Mouse (Mus musculus) embryonic facial prominence, embryonic 13.5 days (tissue): ENCODE results near the gene Nr4a2. TPM values are rescaled to one million over a fixed set of nuclear protein-coding genes. Genes with fewer than 3 reads are reported as not detected.

Experiments used
- ATAC-seq: fragments of 200-750 bp; cut with Nextera tagmentation; 2 replicates; pipeline ENCODE4 v1.8.0; 2017; ENCODE audit warnings: low read depth; ENCODE audit not compliant: insufficient number of reproducible peaks, insufficient read depth, low FRiP score, low TSS enrichment
- H3K27ac ChIP-seq: fragments of 300-500 bp; sonication (generic); 2 replicates; pipeline ENCODE4 v1.5.1; 2015; ENCODE audit warnings: moderate library complexity, mild to moderate bottlenecking, inconsistent platforms
- H3K27me3 ChIP-seq: fragments of 300-500 bp; sonication (generic); 2 replicates; pipeline ENCODE4 v1.6.1; 2015; ENCODE audit warnings: mild to moderate bottlenecking, inconsistent platforms
- H3K36me3 ChIP-seq: fragments of 300-500 bp; sonication (generic); 2 replicates; pipeline ENCODE4 v1.6.1; 2015; ENCODE audit warnings: mild to moderate bottlenecking, inconsistent platforms
- H3K4me1 ChIP-seq: fragments of 300-500 bp; sonication (generic); 2 replicates; pipeline ENCODE4 v1.6.1; 2015; ENCODE audit warnings: inconsistent platforms
- H3K4me2 ChIP-seq: fragments of 300-500 bp; sonication (generic); 2 replicates; pipeline ENCODE4 v1.6.1; 2015; ENCODE audit warnings: moderate library complexity, mild to moderate bottlenecking, inconsistent platforms
- H3K4me3 ChIP-seq: fragments of 300-500 bp; sonication (generic); 2 replicates; pipeline ENCODE4 v1.5.1; 2015; ENCODE audit warnings: mild to moderate bottlenecking, inconsistent platforms
- H3K9ac ChIP-seq: fragments of 300-500 bp; sonication (generic); 2 replicates; pipeline ENCODE4 v1.6.1; 2015; ENCODE audit warnings: mild to moderate bottlenecking, inconsistent platforms
- H3K9me3 ChIP-seq: fragments of 300-500 bp; sonication (generic); 2 replicates; pipeline ENCODE4 v1.6.1; 2016; ENCODE audit warnings: inconsistent platforms
- WGBS: fragments of 180-500 bp; shearing (Covaris S2); methylation state at CpG from one replicate; pipeline ENCODE4 v1.1.7; 2015; ENCODE audit warnings: mixed read lengths; 5-methylcytosine and 5-hydroxymethylcytosine counted together
- polyA plus RNA-seq: library from polyadenylated mRNA; unstranded; fragments of >200 nt; fragmentation: Nextera tagmentation; extraction: Ambion mirVana; gene quantifications from 2 replicates; pipeline ENCODE4 v1.2.1, GENCODE M21; 2015

Nr4a2 gene
- 11.8 and 12.0 TPM in 2 replicates for polyA plus RNA-seq

GRCm38 (mm10) chr2:57123991-57124840, at the start of gene Nr4a2:
TSS of gene Nr4a2 (minus strand) at chr2:57124003.
- peak within 1 kb of the TSS; percentile 92 for H3K27ac ChIP-seq

GRCm38 (mm10) chr2:57165416-57165815, 41.6 kb upstream of the Nr4a2 start:
- no peak for ATAC-seq
- H3K4me1 ChIP-seq = no peaks in the 10 kb centered on the region
- H3K27me3 ChIP-seq = no peaks in the 10 kb centered on the region
- no peak overlapping the region for H3K9ac ChIP-seq
- WGBS = 65% methylated on average over 1 of the region's 1 CpGs
- H3K36me3 ChIP-seq = no peaks in the 10 kb centered on the region
- H3K4me3 ChIP-seq = no peak overlapping the region
- H3K9me3 ChIP-seq = no peaks in the 10 kb centered on the region
- no peak overlapping the region for H3K27ac ChIP-seq
- no peak overlapping the region for H3K4me2 ChIP-seq

More at GRCm38 (mm10) chr2:57123991-57124840, at the start of gene Nr4a2:
- no peaks in the 10 kb centered on the region for H3K36me3 ChIP-seq
- H3K4me3 ChIP-seq = peak within 1 kb of the TSS; percentile 88
- H3K9ac ChIP-seq = peak within 1 kb of the TSS; percentile 97
- 0 out of 2 replicates have a peak, but pooled peaks cover 2% of the 10 kb centered on the region for H3K4me1 ChIP-seq
- H3K27me3 ChIP-seq = peaks cover 7% of the 10 kb centered on the region; the same call in 1 of the 2 replicates
- 7% methylated on average over 55 of the region's 69 CpGs for WGBS
- peak within 1 kb of the TSS; percentile 66 for H3K4me2 ChIP-seq
- ATAC-seq = peak; percentile 89
- no peaks in the 10 kb centered on the region for H3K9me3 ChIP-seq

GRCm38 (mm10) chr2:57156814-57157213, 33.0 kb upstream of the Nr4a2 start:
- H3K9ac ChIP-seq = no peak overlapping the region
- no peak overlapping the region for H3K4me3 ChIP-seq
- WGBS = 82% methylated on average over 9 of the region's 9 CpGs
- ATAC-seq = no peak
- no peak overlapping the region for H3K27ac ChIP-seq
- H3K4me2 ChIP-seq = no peak overlapping the region
- no peaks in the 10 kb centered on the region for H3K36me3 ChIP-seq
- 0 out of 2 replicates have a peak, but pooled peaks cover 3% of the 10 kb centered on the region for H3K4me1 ChIP-seq
- no peaks in the 10 kb centered on the region for H3K27me3 ChIP-seq
- no peaks in the 10 kb centered on the region for H3K9me3 ChIP-seq

- no peaks in the 10 kb centered on the region for H3K4me1 ChIP-seq
- H3K27me3 ChIP-seq = no peaks in the 10 kb centered on the region
- H3K9ac ChIP-seq = no peak overlapping the region
- no peak overlapping the region for H3K27ac ChIP-seq
- H3K9me3 ChIP-seq = no peaks in the 10 kb centered on the region
- no peak for ATAC-seq
- H3K4me2 ChIP-seq = no peak overlapping the region
- no peak overlapping the region for H3K4me3 ChIP-seq
- no peaks in the 10 kb centered on the region for H3K36me3 ChIP-seq
- WGBS = 75% methylated on average over 4 of the region's 4 CpGs
Observed at GRCm38 (mm10) chr2:57149796-57150195, 26.0 kb upstream of the Nr4a2 start.

GRCm38 (mm10) chr2:57148231-57148630, 24.4 kb upstream of the Nr4a2 start:
- no peak overlapping the region for H3K4me2 ChIP-seq
- no peak overlapping the region for H3K9ac ChIP-seq
- no peak for ATAC-seq
- H3K9me3 ChIP-seq = no peaks in the 10 kb centered on the region
- no peak overlapping the region for H3K27ac ChIP-seq
- 90% methylated on average over 2 of the region's 2 CpGs for whole genome bisulfite sequencing
- H3K4me1 ChIP-seq = no peaks in the 10 kb centered on the region
- H3K4me3 ChIP-seq = no peak overlapping the region
- H3K36me3 ChIP-seq = no peaks in the 10 kb centered on the region
- no peaks in the 10 kb centered on the region for H3K27me3 ChIP-seq

- no peak for ATAC-seq
- no peak overlapping the region for H3K4me2 ChIP-seq
- H3K4me3 ChIP-seq = no peak overlapping the region
- 93% methylated on average over 5 of the region's 5 CpGs for WGBS
- H3K27ac ChIP-seq = no peak overlapping the region
- H3K9me3 ChIP-seq = no peaks in the 10 kb centered on the region
- H3K4me1 ChIP-seq = no peaks in the 10 kb centered on the region
- no peaks in the 10 kb centered on the region for H3K36me3 ChIP-seq
- H3K27me3 ChIP-seq = no peaks in the 10 kb centered on the region
- H3K9ac ChIP-seq = no peak overlapping the region
Observed at GRCm38 (mm10) chr2:57145646-57146421, 22.0 kb upstream of the Nr4a2 start.

GRCm38 (mm10) chr2:57138594-57138993, 14.8 kb upstream of the Nr4a2 start:
- Histone ChIP-seq H3K4me2 (no peak overlapping the region), H3K36me3 (no peaks in the 10 kb centered on the region), H3K27ac (no peak overlapping the region), H3K27me3 (no peaks in the 10 kb centered on the region), H3K4me3 (no peak overlapping the region), H3K9ac (no peak overlapping the region), H3K9me3 (no peaks in the 10 kb centered on the region), H3K4me1 (no peaks in the 10 kb centered on the region; the same call in 1 of the 2 replicates)
- no peak for ATAC-seq
- WGBS = 50% methylated on average over 6 of the region's 6 CpGs

GRCm38 (mm10) chr2:57127461-57127860, 3.7 kb upstream of the Nr4a2 start:
- no peak for ATAC-seq
- no peaks in the 10 kb centered on the region for H3K36me3 ChIP-seq
- peaks cover 7% of the 10 kb centered on the region; the same call in 1 of the 2 replicates for H3K27me3 ChIP-seq
- 0 out of 2 replicates have a peak, but pooled peaks cover 2% of the 10 kb centered on the region for H3K4me1 ChIP-seq
- no peak overlapping the region for H3K27ac ChIP-seq
- H3K9ac ChIP-seq = no peak overlapping the region
- no peak overlapping the region for H3K4me3 ChIP-seq
- H3K9me3 ChIP-seq = no peaks in the 10 kb centered on the region
- WGBS = 62% methylated on average over 4 of the region's 4 CpGs
- no peak overlapping the region for H3K4me2 ChIP-seq

GRCm38 (mm10) chr2:57125891-57126290, 2.1 kb upstream of the Nr4a2 start:
- no peaks in the 10 kb centered on the region for H3K36me3 ChIP-seq
- ATAC-seq = no peak
- H3K9ac ChIP-seq = no peak overlapping the region
- 80% methylated on average over 6 of the region's 6 CpGs for WGBS
- H3K4me3 ChIP-seq = no peak overlapping the region
- H3K4me2 ChIP-seq = no peak overlapping the region
- no peak overlapping the region for H3K27ac ChIP-seq
- H3K27me3 ChIP-seq = peaks cover 7% of the 10 kb centered on the region; the same call in 1 of the 2 replicates
- H3K4me1 ChIP-seq = 0 out of 2 replicates have a peak, but pooled peaks cover 2% of the 10 kb centered on the region
- H3K9me3 ChIP-seq = no peaks in the 10 kb centered on the region

- no peaks in the 10 kb centered on the region for H3K9me3 ChIP-seq
- peaks cover 7% of the 10 kb centered on the region; the same call in 1 of the 2 replicates for H3K27me3 ChIP-seq
- whole genome bisulfite sequencing = under 1% methylated on average over 49 of the region's 67 CpGs
- H3K4me1 ChIP-seq = 0 out of 2 replicates have a peak, but pooled peaks cover 2% of the 10 kb centered on the region
- peak overlapping the region; percentile 88 for H3K4me3 ChIP-seq
- H3K27ac ChIP-seq = peak overlapping the region; percentile 92
- H3K4me2 ChIP-seq = peak overlapping the region; percentile 66
- ATAC-seq = peak; percentile 73
- H3K9ac ChIP-seq = peak overlapping the region; percentile 97
- H3K36me3 ChIP-seq = no peaks in the 10 kb centered on the region
Observed at GRCm38 (mm10) chr2:57122986-57123980, 520 bp downstream of the Nr4a2 start.
